Mouse (Mus musculus): ENCODE results near the gene Ttc24.

Gene Ttc24

GRCm38 (mm10) chr3:88081345-88082223 lies 3.5 kb upstream of the Ttc24 start, which contains the start of gene Iqgap3:
Gene Iqgap3, plus strand, starts transcription at chr3:88081971.
- in situ Hi-C loops (cut with MboI, MseI): no loop called here

- in situ Hi-C loops (cut with MboI, MseI): no loop called here
These were observed 663 bp downstream of the Ttc24 start for GRCm38 (mm10) chr3:88077441-88077840.

- in situ Hi-C loops (cut with MboI, MseI): loop anchor here (5.0 kb wide), 1 partner anchor 72 kb away; the partner anchor contains the start of gene Bcan
These were observed 3.3 kb downstream of the Ttc24 start for GRCm38 (mm10) chr3:88074766-88075165.

- in situ Hi-C loops (cut with MboI, MseI): loop anchor here (5.0 kb wide), 1 partner anchor 72 kb away; the partner anchor contains the start of gene Bcan
These were observed 3.8 kb downstream of the Ttc24 start for GRCm38 (mm10) chr3:88074351-88074750.

GRCm38 (mm10) chr3:88073631-88074030 lies 4.5 kb downstream of the Ttc24 start:
- in situ Hi-C loops (cut with MboI, MseI): loop anchor here (5.0 kb wide), 1 partner anchor 71 kb away; the partner anchor contains the start of gene Bcan

GRCm38 (mm10) chr3:88071783-88072182 lies 6.3 kb downstream of the Ttc24 start:
- in situ Hi-C loops (cut with MboI, MseI): loop anchor here (5.0 kb wide), 1 partner anchor 69 kb away; the partner anchor contains the start of gene Bcan

GRCm38 (mm10) chr3:88068386-88068785 lies 9.7 kb downstream of the Ttc24 start:
- in situ Hi-C loops (cut with MboI, MseI): no loop called here

GRCm38 (mm10) chr3:88057902-88058696 lies 20.0 kb downstream of the Ttc24 start, which contains the start of gene Naxe:
Gene Naxe, minus strand, starts transcription at chr3:88058495.
- in situ Hi-C loops (cut with MboI, MseI): no loop called here

- in situ Hi-C loops (cut with MboI, MseI): no loop called here
These were observed 21.1 kb downstream of the Ttc24 start for GRCm38 (mm10) chr3:88057030-88057429.

- in situ Hi-C loops (cut with MboI, MseI): no loop called here
These were observed 28.6 kb downstream of the Ttc24 start for GRCm38 (mm10) chr3:88049532-88049931.

- in situ Hi-C loops (cut with MboI, MseI): no loop called here
These were observed 35.3 kb downstream of the Ttc24 start, which contains the start of gene Gpatch4 for GRCm38 (mm10) chr3:88042661-88043421. Gene Gpatch4, plus strand, starts transcription at chr3:88043108.

- in situ Hi-C loops (cut with MboI, MseI): no loop called here
These were observed 42.4 kb downstream of the Ttc24 start for GRCm38 (mm10) chr3:88035561-88036293.

- in situ Hi-C loops (cut with MboI, MseI): no loop called here
These were observed 44.6 kb downstream of the Ttc24 start for GRCm38 (mm10) chr3:88033506-88033905.

- in situ Hi-C loops (cut with MboI, MseI): no loop called here
These were observed 47.3 kb downstream of the Ttc24 start for GRCm38 (mm10) chr3:88030608-88031395.

- in situ Hi-C loops (cut with MboI, MseI): no loop called here
These were observed 50.5 kb downstream of the Ttc24 start, which contains the start of gene Hapln2 for GRCm38 (mm10) chr3:88027434-88028186. Gene Hapln2, minus strand, starts transcription at chr3:88027583.

GRCm38 (mm10) chr3:88026823-88027222 lies 51.3 kb downstream of the Ttc24 start:
- in situ Hi-C loops (cut with MboI, MseI): no loop called here

- in situ Hi-C loops (cut with MboI, MseI): no loop called here
These were observed 54.7 kb downstream of the Ttc24 start for GRCm38 (mm10) chr3:88023192-88024074.

Measured in T-helper 1 cell (primary cell).